Comparison of ENCODE assay signal across 20 mouse cellular contexts in genomic region chr4:98120706-98121340, GRCm38 (mm10).
"Had no signal": no experiment of that assay in that cellular context is flagged by ENCODE, and none has a peak within 500 bp of the region (broad histone marks: within the 10 kb centered on the region; RNA-seq: fewer than 3 reads in every experiment).

No protein-coding gene starts in this region.

- ATAC-seq: midbrain, embryonic 13.5 days; midbrain, embryonic 16.5 days had no signal

- H3K4me1 ChIP-seq: liver, embryonic 15.5 days; lung, embryonic 15.5 days; midbrain, embryonic 13.5 days; stomach, embryonic 15.5 days had no signal

- H3K27me3 ChIP-seq: liver, embryonic 15.5 days; lung, embryonic 15.5 days; megakaryocyte, embryonic 14.5 days; midbrain, embryonic 13.5 days; neural tube, embryonic 13.5 days; stomach, embryonic 15.5 days had no signal

- H3K4me2 ChIP-seq: liver, embryonic 11.5 days; liver, embryonic 15.5 days; lung, embryonic 15.5 days; midbrain, embryonic 13.5 days; neural tube, embryonic 13.5 days; stomach, embryonic 15.5 days had no signal

- H3K4me3 ChIP-seq: left cerebral cortex, adult 2 months; liver, embryonic 15.5 days; lung, embryonic 15.5 days; megakaryocyte, embryonic 14.5 days; midbrain, embryonic 10.5 days; midbrain, embryonic 13.5 days; myocyte; neural tube, embryonic 13.5 days; stomach, embryonic 15.5 days had no signal

- DNase-seq: kidney, postnatal 14 days; kidney, postnatal 4 days; lung, adult 18-20 months; lung, postnatal 10 days; lung, postnatal 36 days; retina, postnatal 1 day; right cerebral cortex, postnatal 25 days; spleen, adult 18-20 months; thymus, postnatal 25 days had no signal

- H3K36me3 ChIP-seq: liver, embryonic 15.5 days; lung, embryonic 15.5 days; midbrain, embryonic 10.5 days; midbrain, embryonic 13.5 days; stomach, embryonic 15.5 days had no signal

- H3K27ac ChIP-seq: left cerebral cortex, adult 2 months; liver, embryonic 15.5 days; lung, embryonic 15.5 days; midbrain, embryonic 10.5 days; midbrain, embryonic 13.5 days; neural tube, embryonic 13.5 days; stomach, embryonic 15.5 days had no signal

- H3K9ac ChIP-seq: liver, embryonic 15.5 days; lung, embryonic 15.5 days; midbrain, embryonic 13.5 days; neural tube, embryonic 13.5 days; stomach, embryonic 15.5 days had no signal

- H3K9me3 ChIP-seq: liver, embryonic 15.5 days; lung, embryonic 15.5 days; megakaryocyte, embryonic 14.5 days; midbrain, embryonic 10.5 days; midbrain, embryonic 13.5 days; neural tube, embryonic 13.5 days; stomach, embryonic 15.5 days had no signal
